Mouse (Mus musculus) adrenal gland, postnatal 36 days (tissue): ENCODE data around the gene Ino80. TPM values are rescaled to one million over a fixed set of nuclear protein-coding genes. Genes with fewer than 3 reads are reported as not detected.

Experiments
- DNase-seq, 2 experiments: peaks; one replicate each; pipeline ENCODE4 v3.0.0; 2021; ENCODE audit warnings: mixed read lengths in 1 of 2
- total RNA-seq, 2 experiments: library from RNA; stranded (reverse); gene quantifications; 2 replicates each; pipeline ENCODE4 v1.2.3; 2021

The Ino80 gene
- total RNA-seq, 2 experiments from 2014 or later = 20.5 to 22.5 TPM

GRCm38 (mm10) chr2:119353707-119354106 lies 123.8 kb downstream of the Ino80 start:
- DNase-seq = no peak

GRCm38 (mm10) chr2:119350555-119351486 lies 126.7 kb downstream of the Ino80 start, which contains the start of gene Chac1:
TSS of gene Chac1 (plus strand) at chr2:119351229.
- peak; percentile 95 to 97 for DNase-seq

DNA sequence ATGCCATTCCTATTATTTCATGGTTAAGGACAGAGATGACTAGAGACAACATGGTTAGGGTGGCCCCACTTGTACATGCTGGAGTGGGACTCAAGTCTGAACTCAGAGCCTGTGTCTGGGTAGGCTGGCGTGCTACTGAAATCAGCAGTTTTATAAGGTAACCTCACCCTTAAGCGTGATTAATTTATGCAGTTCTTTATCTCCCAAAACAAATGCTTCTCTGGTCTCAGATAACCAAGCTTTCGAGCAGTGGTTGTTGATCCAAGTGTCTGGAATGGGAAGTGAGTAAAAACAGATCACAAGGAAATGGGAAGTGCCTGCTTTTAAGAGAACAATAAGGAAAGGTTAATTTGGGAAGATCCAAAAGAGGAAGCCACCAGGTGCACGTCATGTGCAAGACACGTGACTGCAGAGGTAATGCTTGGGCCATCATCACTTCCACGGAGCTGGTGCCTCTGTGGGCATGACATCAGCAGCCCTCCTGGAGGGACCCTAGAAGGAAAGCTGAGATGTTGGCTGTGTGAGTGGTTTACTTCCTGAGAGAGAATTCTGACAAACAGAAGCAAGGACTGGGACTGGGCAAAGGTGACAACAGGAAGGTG lies 132.8 kb downstream of the Ino80 start:
- DNase-seq = no peak

DNA sequence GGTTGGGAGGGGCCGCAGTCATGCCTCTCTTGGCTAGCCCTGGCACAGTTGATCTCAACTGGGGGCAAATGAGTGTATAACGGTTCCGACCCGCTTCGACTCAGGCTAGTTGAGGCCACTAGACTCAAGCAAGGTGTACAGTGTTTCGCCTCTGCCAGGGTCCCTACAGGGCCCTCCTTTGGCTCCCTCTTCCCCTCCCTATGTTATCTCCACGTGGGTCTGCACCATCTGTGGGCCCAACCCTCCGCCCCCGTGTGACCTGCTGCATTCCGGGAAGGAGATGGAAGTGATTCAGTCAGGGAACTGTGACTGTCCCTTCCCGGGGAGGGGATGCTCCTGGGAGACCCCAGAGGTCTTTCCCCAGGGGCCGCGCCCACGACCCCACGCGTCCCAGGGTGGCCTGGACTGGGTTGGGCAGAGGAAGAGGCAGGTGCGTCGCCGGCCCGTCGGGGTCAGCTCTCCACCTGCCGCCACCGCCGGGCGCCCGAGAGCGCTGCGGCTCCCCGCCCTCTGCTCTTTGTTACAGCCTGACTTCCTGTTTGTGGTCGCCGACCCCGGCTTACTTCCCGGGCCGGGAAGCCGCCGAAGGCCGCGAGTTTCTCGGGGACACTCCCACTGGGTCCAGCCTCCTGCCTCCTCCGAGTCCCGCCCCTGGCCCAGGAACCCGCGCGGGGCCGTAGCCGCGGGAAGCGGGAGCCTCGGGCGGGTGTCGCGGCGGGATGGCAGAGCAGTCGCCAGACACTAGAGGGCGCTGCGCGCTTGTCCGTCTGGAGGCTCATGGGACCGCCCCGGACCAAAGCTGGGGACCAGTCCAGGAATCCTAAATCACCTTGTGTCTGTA lies 139.8 kb downstream of the Ino80 start:
- DNase-seq = peak; percentile 93 to 95

DNA sequence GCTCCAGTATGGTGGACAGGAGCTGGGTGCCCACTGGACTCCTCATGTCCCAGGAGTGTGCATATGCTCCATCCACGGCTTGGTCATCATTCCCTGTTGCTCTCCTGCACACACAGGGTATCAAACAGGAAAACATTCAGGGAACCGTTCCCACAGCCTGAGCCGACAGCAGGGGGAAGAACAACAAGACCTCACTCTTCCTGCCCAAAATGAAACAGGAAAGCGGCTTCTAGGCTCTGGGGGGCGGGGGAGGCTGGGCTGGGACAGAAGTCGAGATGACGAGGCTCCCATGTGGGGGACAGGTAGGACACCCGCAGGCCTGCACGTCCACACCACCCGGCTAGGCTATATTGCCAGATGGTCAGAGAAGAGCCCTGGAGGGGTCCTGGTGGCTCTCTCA lies 141.0 kb downstream of the Ino80 start:
- no peak for DNase-seq

DNA sequence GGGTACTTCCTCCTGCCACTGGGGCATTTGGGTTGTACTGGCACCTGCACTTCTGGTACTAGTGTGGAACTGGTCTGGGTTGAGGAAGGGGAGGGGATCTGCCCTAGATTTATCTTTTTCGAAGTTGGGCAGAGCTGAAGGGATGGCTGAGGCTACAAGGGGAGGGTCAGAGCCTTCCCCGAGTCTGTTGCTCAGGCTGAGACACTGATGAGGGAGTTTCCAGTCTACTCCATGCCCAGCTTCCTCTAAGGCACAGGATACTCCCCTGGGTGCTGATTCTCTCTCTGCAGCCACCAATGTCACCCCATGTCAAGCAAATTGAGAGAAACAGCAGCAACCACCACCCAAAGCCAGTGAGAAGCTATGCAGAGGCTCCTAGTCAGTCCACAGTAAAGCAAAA lies 141.5 kb downstream of the Ino80 start:
- DNase-seq = no peak

DNA sequence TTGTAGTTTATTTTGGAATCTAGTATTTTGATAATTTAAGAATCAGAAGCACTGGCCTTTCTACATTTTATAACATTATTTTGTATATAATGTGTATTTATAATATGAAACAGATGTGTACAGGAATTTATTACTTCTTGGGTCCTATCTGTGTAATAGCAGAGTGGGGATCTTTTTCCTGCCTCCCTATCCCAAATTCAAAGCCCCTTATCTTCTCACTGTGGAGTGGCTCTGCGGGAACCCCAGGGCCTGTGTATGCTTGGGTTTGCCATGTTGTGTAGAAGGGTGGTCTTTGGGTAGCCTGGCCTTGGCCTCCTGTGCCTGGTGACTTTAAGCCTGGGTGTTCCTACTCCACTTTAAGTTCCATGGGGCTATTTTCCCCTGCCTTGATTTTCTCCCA lies 142.0 kb downstream of the Ino80 start:
- DNase-seq = no peak

GRCm38 (mm10) chr2:119334964-119335525 lies 142.4 kb downstream of the Ino80 start:
- no peak for DNase-seq

DNA sequence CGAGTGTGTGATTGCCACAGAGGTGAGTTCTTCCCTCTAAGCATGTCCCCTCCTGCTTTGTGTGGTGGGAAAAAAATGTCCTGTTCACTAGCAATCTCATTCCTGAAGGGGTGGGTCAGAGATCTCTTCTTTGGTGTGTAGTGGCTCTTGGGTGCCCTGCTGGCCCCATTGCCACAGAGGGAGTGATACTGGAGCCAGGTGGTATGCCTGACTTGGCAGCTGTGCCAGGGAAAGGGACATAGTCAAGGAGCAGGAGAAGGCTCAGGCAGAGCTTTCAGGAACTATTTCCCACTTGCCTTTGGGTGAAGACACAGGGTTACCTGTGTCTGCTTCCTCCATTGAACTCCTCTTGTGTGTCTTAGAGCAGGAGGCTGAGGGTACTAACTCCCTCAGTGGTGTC lies 143.4 kb downstream of the Ino80 start:
- DNase-seq = no peak

DNA sequence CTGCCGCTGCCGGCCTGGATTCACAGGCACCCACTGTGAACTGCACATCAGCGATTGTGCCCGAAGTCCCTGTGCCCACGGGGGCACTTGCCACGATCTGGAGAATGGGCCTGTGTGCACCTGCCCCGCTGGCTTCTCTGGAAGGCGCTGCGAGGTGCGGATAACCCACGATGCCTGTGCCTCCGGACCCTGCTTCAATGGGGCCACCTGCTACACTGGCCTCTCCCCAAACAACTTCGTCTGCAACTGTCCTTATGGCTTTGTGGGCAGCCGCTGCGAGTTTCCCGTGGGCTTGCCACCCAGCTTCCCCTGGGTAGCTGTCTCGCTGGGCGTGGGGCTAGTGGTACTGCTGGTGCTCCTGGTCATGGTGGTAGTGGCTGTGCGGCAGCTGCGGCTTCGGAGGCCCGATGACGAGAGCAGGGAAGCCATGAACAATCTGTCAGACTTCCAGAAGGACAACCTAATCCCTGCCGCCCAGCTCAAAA lies 145.3 kb downstream of the Ino80 start:
- DNase-seq = no peak

- no peak for DNase-seq
These were observed 146.7 kb downstream of the Ino80 start for GRCm38 (mm10) chr2:119330795-119331194.

DNA sequence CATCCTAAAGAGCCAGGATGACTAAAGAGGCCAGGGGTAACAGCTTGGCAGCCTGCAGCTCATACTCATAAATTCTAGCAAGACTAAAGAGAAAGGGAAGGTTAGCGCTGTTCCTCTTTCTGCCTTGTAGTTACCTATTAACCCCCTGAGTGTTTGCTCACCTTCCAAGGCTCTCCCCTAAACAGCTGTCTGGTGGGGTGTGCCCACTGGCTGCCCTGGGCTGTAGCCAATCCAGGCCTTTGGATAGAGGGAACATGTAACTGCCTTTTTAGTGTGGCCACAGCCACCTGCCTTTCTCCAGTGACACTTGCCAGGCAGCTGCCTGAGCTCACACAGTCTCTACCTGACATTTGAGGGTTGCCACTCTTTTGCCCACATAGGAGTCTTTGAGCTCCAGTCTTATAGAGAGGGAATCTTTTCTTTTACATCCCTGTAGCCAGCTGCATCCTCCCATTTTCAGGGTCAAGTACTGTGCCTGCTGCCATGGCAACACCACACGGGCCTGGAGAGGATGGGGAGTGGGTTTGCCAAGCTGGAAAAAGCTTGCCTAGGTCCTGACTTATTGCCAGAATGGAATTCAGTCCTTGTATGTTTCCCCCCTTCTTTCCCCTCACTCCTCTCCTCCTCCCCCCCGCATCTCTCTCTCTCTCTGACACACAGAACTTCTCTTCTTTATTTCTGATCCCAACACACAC lies 148.2 kb downstream of the Ino80 start:
- DNase-seq = no peak

DNA sequence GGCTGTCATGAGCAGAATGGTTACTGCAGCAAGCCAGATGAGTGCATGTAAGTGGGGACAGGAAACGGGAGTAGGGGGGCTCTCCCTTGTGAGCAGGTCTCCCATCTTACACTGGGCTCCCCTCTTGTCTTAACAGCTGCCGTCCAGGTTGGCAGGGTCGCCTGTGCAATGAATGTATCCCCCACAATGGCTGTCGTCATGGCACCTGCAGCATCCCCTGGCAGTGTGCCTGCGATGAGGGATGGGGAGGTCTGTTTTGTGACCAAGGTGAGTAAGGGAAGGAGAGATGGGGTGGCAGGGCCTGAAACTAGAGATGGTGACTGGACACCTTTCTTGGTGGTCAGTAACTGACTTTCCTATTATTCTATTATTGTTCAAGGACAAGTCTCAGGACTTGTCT lies 148.9 kb downstream of the Ino80 start:
- no peak for DNase-seq

- DNase-seq = no peak
These were observed 149.5 kb downstream of the Ino80 start for GRCm38 (mm10) chr2:119327942-119328526.

GRCm38 (mm10) chr2:119327102-119327480 lies 150.4 kb downstream of the Ino80 start:
- peak; percentile 66 to 76 for DNase-seq

DNA sequence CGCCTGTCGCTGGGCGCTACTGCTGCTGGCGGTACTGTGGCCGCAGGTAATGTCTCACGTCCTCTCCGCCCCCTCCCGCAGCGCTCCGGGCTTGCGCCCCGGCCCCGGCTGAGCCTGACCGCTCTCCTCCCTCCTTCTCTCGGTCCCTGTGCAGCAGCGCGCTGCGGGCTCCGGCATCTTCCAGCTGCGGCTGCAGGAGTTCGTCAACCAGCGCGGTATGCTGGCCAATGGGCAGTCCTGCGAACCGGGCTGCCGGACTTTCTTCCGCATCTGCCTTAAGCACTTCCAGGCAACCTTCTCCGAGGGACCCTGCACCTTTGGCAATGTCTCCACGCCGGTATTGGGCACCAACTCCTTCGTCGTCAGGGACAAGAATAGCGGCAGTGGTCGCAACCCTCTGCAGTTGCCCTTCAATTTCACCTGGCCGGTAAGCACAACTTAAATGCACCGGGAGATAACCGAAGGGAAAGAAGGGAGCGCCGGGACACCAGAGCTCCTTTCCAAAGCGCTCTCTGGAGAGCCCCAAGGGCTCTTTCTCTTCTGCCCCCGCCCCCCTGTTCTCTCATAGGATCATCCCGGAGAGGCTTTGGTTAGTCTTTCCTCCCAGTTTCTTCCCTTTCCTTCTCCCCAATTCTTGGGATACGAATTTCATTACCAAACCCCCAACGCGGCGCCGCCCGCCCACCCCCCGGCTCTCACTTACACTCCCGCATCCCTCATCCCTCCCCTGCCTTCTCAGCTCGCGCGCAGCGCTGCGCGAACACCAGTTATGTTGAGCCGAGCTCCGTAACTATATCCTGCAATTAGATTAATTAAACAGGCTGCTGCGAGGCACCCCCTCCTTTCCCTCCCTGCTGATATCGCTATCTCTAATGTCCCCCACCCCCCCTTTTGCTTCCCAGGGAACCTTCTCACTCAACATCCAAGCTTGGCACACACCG lies 151.1 kb downstream of the Ino80 start:
- DNase-seq = peak in 1 of 2 experiments; percentile 34

- DNase-seq = peak; percentile 67 to 80
These were observed 151.8 kb downstream of the Ino80 start, which contains the start of gene Dll4 for GRCm38 (mm10) chr2:119325568-119326143. TSS of gene Dll4 (plus strand) at chr2:119325784.

DNA sequence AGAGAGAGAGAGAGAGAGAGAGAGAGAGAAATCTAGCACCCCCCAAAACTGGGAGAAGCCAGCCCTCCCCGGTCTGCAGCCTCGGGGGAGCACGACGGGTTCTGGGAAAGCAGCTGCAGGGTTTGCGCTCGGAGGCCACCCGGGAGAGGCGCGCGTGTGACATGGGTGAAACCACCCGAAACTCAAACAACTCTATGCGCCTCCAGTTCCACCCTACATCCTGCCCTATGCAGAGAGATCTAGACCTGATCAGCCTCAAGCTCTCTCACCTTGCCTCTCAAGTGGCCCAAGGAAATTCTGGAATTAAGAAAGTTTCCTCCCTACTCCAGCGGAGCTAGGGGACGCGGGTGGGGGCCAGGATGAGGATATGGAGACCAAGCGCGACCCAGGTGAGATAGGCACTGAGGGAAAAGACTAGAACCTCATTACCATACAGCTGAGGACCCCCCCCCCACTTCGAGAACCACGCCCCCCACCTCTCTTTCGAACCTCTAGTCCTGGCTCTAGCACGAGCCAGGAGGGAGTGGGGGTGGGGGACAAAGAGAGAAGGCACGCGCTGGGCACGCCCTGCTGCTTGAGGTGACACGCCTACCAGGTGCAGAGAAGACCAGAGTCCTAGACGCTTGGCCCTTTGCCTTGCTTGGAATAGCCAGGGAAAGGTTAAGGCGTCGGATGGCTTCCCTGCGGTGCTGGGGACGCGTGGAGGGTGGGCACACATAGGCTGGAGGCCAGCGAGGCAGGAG lies 152.7 kb downstream of the Ino80 start:
- DNase-seq = no peak
